Mouse (Mus musculus) heart, adult 18-20 months (tissue): ENCODE data around the gene Gm20671. TPM values are rescaled to one million over a fixed set of nuclear protein-coding genes. Genes with fewer than 3 reads are reported as not detected.

Experiments used
- total RNA-seq, 2 experiments: library from RNA; stranded (reverse); gene quantifications; 2 replicates each; pipeline ENCODE4 v1.2.3; 2021

The Gm20671 gene
- total RNA-seq, 2 experiments from 2014 or later: 0.41 to 0.79 TPM

Other genes with a start within 250 kb of the Gm20671 start
- 10 to 100 TPM; 12.8 to 14.8 TPM for gene Yes1, start 215.9 kb downstream of the Gm20671 start, total RNA-seq
- 10 to 100 TPM; 32.0 to 33.0 TPM for gene Pisd, start 41.5 kb downstream of the Gm20671 start, total RNA-seq
- gene Prr14l, start 27.1 kb upstream of the Gm20671 start, total RNA-seq: 1 to 10 TPM; 4.7 to 6.1 TPM
- 10 to 100 TPM; 21.1 to 24.0 TPM for gene Depdc5, start 36.6 kb upstream of the Gm20671 start, total RNA-seq
- gene Ywhah, start 191.7 kb upstream of the Gm20671 start, total RNA-seq: 10 to 100 TPM; 90.3 TPM